Mouse (Mus musculus): ENCODE data around the gene Sec14l2. TPM values are rescaled to one million over a fixed set of nuclear protein-coding genes. Genes with fewer than 3 reads are reported as not detected.

The Sec14l2 gene
- total and polyA plus RNA-seq, 3 experiments, result 15.5 to 40.1 TPM; not detected in 1

DNA sequence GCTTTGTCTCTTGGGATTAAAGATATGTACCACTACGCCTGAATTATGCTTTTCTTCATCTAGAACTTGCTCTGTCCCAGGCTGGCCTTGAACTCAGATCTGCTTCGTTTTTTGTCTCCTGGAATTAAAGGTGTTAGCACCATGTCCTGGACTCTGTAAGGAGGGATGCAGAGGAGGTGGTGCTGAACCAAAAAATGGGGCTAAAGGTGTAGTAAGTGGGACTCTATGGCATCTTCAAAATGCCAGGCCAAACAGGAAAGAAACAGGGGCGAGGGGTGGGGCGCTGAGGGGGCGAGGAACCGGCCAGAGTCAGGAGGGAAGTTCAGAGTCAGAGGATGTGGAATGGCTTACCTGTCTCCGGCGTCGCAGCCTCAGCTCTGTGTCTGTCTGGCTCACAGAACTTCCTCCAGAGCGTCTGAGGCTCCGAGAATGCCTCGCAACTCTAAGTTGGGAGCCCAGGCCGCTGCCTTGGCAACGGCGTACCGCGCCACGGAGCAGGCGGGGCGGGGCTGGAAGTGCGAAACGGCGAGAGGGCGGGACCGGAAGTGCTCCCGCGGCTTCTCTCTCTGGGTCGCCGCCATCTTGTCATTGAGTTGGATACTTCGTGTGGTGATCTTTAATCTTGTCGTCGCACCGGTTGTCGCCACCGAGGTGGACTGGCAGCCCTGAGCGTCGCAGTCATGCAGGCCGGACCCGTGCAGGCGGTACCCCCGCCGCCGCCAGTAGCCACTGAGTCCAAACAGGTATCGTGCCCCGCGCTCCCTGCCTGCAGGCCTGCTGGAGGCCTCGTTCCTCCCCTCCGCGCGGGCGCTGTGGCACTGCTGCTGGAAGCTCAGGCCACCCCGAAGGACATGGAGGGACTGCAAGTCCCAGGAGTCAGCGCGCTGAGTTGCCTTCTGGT, 36.8 kb upstream of the Sec14l2 start, which contains the start of the genes Ccdc157 and Sf3a1 (continued):
- TF ChIP-seq MAX (IDR thresholded peaks at IDR 0.05; ENCODE audit: low read length) (no peak; the same call in 1 of the 2 replicates), MAFK (IDR thresholded peaks at IDR 0.05; ENCODE audit: borderline replicate concordance, low read depth, low read length) (no peak), ETS1 (IDR thresholded peaks at IDR 0.05; ENCODE audit: low read depth, low read length) (no peak), EP300 (IDR thresholded peaks at IDR 0.05; ENCODE audit: low read depth in 1 of 2, low read length in 2 of 2) (peak in 1 of 2 experiments; percentile 4; a peak in 1 of 4 replicates)

DNA sequence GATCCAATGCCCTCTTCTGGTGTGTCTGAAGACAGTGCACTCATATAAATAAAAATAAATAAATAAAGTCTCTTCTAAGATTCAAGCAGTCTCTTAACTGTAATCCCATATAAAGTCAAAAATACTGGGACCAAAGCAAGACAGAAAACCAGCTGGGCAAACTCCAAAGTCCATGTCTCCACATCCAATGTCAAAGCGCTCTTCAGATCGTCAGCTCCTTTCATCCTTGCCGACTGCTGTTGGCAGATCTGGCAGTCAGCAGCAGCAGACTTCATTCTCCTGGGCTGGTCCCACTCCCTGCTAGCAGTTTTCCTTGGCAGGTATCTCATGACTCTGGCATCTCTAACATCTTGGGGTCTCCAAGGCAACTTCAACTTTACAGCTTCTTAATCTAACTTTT, 35.5 kb upstream of the Sec14l2 start:
- Histone ChIP-seq H3K9ac (ENCODE audit: control insufficient read depth, low read depth, low read length, poor library complexity, severe bottlenecking) (no peak overlapping the region), H3K27ac (ENCODE audit: control insufficient read depth, low read depth, low read length) (no peak overlapping the region), H3K27me3 (ENCODE audit: control insufficient read depth in 1 of 2, insufficient read depth in 2 of 2, low read length in 2 of 2) (no peaks in the 10 kb centered on the region), H3K4me1 (ENCODE audit: control insufficient read depth in 1 of 2, insufficient read depth in 2 of 2, low read length in 2 of 2) (peaks cover 20 to 29% of the 10 kb centered on the region in 2 experiments), H3K36me3 (ENCODE audit: control insufficient read depth in 1 of 2, insufficient read depth in 2 of 2, low read length in 2 of 2) (peaks cover 20 to 41% of the 10 kb centered on the region in 2 experiments), H3K4me3 (ENCODE audit: control insufficient read depth in 1 of 2, insufficient read depth in 1 of 2, low read depth in 2 of 2, low read length in 2 of 2) (no peak overlapping the region), H3K9me3 (replicated peaks; ENCODE audit: insufficient read depth, low read length) (no peaks in the 10 kb centered on the region), H3K79me2 (ENCODE audit: control insufficient read depth, insufficient read depth, low read length, poor library complexity) (peaks cover 32% of the 10 kb centered on the region)
- TF ChIP-seq HCFC1 (IDR thresholded peaks at IDR 0.05; ENCODE audit: low read depth, low read length) (no peak), TAL1 (IDR thresholded peaks at IDR 0.05; ENCODE audit: low read length) (no peak), ELF1 (IDR thresholded peaks at IDR 0.05; ENCODE audit: low read depth, low read length) (no peak), KAT2A (conservative IDR thresholded peaks at IDR 0.05; ENCODE audit: low read depth, low read length) (no peak), GABPA (IDR thresholded peaks at IDR 0.05; ENCODE audit: low read depth, low read length) (no peak), SIN3A (IDR thresholded peaks at IDR 0.05; ENCODE audit: low read length) (no peak), MXI1 (IDR thresholded peaks at IDR 0.05; ENCODE audit: low read depth, low read length) (no peak), USF2 (IDR thresholded peaks at IDR 0.05; ENCODE audit: borderline replicate concordance in 1 of 2, insufficient read depth in 1 of 2, low read depth in 1 of 2, low read length in 2 of 2) (no peak), MEF2A (IDR thresholded peaks at IDR 0.05; ENCODE audit: extremely low read depth, insufficient replicate concordance, low read depth, low read length, poor library complexity, severe bottlenecking) (no peak), UBTF (IDR thresholded peaks at IDR 0.05; ENCODE audit: borderline replicate concordance, insufficient read depth, low read depth, low read length) (no peak), TBP (IDR thresholded peaks at IDR 0.05; ENCODE audit: low read depth, low read length) (no peak), GATA1 (IDR thresholded peaks at IDR 0.05; ENCODE audit: low read depth, low read length) (no peak), POLR2AphosphoS5 (IDR thresholded peaks at IDR 0.05; ENCODE audit: borderline replicate concordance, low read depth, low read length) (no peak), E2F4 (IDR thresholded peaks at IDR 0.05; ENCODE audit: borderline replicate concordance, low read depth, low read length) (no peak), RCOR1 (IDR thresholded peaks at IDR 0.05; ENCODE audit: low read depth, low read length) (no peak)
- DNase-seq (ENCODE audit: low read depth, low spot score), result no peak
